Mouse (Mus musculus): ENCODE measurements at regions not wholly inside any gene's neighbourhood (a gene's known extent, or its start where the extent isn't known, plus 50 kb on each side); places are given as distances from the start of the nearest gene placed in this dataset.

- no peak for DNase-seq
These were observed 159.2 kb upstream of the Fn1 start for GRCm38 (mm10) chr1:71812171-71812695.

- no peak for DNase-seq
These were observed 158.3 kb upstream of the Fn1 start for GRCm38 (mm10) chr1:71811196-71811788.

- DNase-seq: no peak
These were observed 155.0 kb upstream of the Fn1 start for GRCm38 (mm10) chr1:71808005-71808404.

GRCm38 (mm10) chr1:71807586-71807985 is 154.6 kb upstream of the Fn1 start:
- no peak for DNase-seq

GRCm38 (mm10) chr1:71801283-71802066 is 148.5 kb upstream of the Fn1 start:
- no peak for DNase-seq

- no peak for DNase-seq
These were observed 147.6 kb upstream of the Fn1 start for GRCm38 (mm10) chr1:71800581-71800980.

- no peak for DNase-seq
These were observed 145.6 kb upstream of the Fn1 start for GRCm38 (mm10) chr1:71798636-71799035.

- DNase-seq: no peak
These were observed 135.4 kb upstream of the Fn1 start for GRCm38 (mm10) chr1:71788408-71788807.

- no peak for DNase-seq
These were observed 131.9 kb upstream of the Fn1 start for GRCm38 (mm10) chr1:71784880-71785279.

- no peak for DNase-seq
These were observed 125.3 kb upstream of the Fn1 start for GRCm38 (mm10) chr1:71778292-71778691.

GRCm38 (mm10) chr1:71775865-71776501 is 123.0 kb upstream of the Fn1 start:
- no peak for DNase-seq

GRCm38 (mm10) chr1:71772526-71772925 is 119.5 kb upstream of the Fn1 start:
- no peak for DNase-seq

- DNase-seq: no peak
These were observed 118.8 kb upstream of the Fn1 start for GRCm38 (mm10) chr1:71771798-71772197.

- DNase-seq: no peak
These were observed 116.6 kb upstream of the Fn1 start for GRCm38 (mm10) chr1:71769595-71769994.

- DNase-seq: no peak
These were observed 114.7 kb upstream of the Fn1 start for GRCm38 (mm10) chr1:71767705-71768104.

- DNase-seq: no peak
These were observed 114.1 kb upstream of the Fn1 start for GRCm38 (mm10) chr1:71767076-71767475.

- no peak for DNase-seq
These were observed 112.0 kb upstream of the Fn1 start for GRCm38 (mm10) chr1:71764951-71765350.

GRCm38 (mm10) chr1:71763530-71763929 is 110.5 kb upstream of the Fn1 start:
- no peak for DNase-seq

- no peak for DNase-seq
These were observed 107.3 kb upstream of the Fn1 start for GRCm38 (mm10) chr1:71760342-71760741.

- no peak for DNase-seq
These were observed 104.2 kb upstream of the Fn1 start for GRCm38 (mm10) chr1:71757236-71757635.

GRCm38 (mm10) chr1:71756159-71756558 is 103.2 kb upstream of the Fn1 start:
- no peak for DNase-seq

GRCm38 (mm10) chr1:71755435-71755834 is 102.4 kb upstream of the Fn1 start:
- no peak for DNase-seq

GRCm38 (mm10) chr1:71752351-71752750 is 99.4 kb upstream of the Fn1 start:
- no peak for DNase-seq

GRCm38 (mm10) chr1:71751601-71752000 is 98.6 kb upstream of the Fn1 start:
- no peak for DNase-seq

Data from liver (tissue).